Mouse (Mus musculus): ENCODE data around the gene Msh5. TPM values are rescaled to one million over a fixed set of nuclear protein-coding genes. Genes with fewer than 3 reads are reported as not detected.

Msh5 gene
- total RNA-seq, 2 experiments from 2014 or later = 0.76 to 0.96 TPM

DNA sequence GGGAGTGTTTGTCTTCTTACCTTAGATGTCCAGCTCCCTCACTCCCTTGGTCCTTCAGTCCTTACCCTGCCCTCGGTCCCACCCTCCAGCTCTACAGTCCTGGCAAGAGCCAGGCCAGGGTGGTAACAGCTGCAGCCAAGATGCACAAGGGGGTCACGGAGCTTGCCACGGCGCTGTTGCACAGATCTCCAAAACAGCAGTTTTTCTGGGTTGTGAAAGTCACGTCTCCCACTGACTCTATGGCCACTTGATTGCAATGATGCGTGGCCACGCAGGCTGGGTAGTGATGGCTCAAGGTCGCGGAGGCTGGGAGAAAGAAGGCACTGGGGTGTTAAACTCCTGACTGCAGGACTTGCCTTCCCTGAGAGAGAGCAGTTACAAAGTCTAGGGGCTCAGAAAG, 24.9 kb upstream of the Msh5 start:
- intact Hi-C loops (cut with DNase I) = no loop called here
- DNase-seq (ENCODE audit: low spot score in 2 of 2) = no peak

DNA sequence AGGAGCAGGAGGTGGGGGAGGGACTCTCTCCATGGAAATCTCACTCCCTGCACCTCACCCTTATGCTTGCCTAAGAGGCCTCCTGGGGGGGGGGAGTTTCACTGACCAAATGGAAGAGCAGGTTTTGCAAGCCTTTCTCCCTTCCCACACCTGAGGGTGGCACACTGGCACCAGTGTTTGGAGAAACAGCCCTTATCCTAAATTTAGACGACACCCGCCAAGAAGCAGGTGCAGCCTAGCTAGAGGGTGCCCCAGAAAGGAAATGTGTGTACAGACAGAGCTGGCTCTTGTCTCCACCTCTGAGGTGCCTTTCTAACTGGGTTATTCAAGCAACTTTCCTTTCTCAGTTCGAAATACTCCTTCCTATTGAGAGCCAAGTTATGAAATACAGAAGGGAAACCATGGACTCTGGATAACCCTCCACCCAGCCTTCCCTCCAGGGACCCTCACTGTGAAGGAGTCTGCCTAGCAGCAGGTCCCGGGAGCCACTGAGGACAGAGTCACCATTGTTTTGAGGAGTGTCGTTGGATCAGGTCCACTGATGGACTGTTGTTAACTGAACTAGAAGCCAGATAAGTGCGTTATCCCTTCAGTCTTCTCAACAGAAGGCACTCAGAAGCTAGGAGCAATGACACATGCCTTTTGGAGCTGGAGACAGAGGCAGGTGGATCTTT, 24.1 kb upstream of the Msh5 start:
- intact Hi-C loops (cut with DNase I) = no loop called here
- DNase-seq (ENCODE audit: low spot score in 2 of 2) = peak in 1 of 2 experiments; percentile 43

DNA sequence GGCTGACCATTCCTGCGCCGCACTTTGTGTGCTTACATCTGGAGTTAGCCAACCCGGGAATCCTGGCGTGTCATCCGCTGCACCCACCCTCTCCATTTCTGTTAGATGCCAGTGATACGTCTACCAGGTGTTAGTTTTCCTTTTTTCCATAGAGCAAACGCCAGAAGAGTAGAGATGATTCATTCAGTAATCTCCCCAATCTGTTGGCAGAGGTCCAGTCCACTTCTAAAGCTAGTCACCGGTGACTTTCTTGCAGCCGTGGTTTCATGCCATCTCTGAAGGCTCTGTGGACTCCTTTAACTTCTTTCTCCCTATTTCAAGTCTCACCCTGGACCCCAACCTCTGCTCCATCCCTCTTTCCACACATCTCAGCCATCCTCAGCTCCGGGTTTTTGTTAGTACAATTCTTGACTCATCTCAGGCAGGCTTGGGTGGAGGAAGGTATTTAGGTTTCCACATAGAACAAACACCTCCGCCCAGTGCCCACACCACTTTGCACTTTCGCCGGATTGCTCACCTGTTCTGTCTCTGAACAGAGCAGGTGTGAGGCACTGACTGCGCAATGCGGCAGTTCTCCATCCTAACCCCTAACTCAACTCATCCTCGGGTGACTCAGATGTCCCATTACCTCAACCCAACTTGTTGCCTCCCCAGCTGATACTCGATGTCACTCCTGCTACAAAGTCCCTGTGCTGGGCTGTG, 21.8 kb upstream of the Msh5 start:
- intact Hi-C loops (cut with DNase I) = no loop called here
- DNase-seq (ENCODE audit: low spot score in 2 of 2) = peak in 1 of 2 experiments; percentile 57

DNA sequence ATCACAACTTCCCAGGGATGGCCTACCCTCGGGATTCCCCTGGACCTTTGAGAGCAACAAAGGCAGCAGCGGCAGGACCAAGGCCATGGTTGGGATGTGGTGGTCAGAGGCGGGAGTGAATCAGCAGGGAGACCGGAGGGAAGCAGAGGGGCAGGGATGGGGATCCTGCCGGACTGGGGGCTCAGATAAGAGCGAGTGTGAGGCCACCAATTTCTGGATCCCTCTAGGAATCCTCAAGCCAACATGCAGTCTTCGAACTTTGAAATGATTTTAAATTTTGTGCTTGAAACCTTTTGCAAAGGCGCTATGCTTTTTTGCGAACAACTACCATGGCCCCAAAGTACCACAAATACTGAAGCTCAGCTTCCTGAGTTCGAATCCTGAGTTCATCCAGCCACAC, 19.5 kb upstream of the Msh5 start, which contains the start of gene Mpig6b:
Mpig6b (minus strand) TSS at position 101 of the 400 bp plus-strand sequence.
- intact Hi-C loops (cut with DNase I) = no loop called here
- no peak for DNase-seq (ENCODE audit: low spot score in 2 of 2)

DNA sequence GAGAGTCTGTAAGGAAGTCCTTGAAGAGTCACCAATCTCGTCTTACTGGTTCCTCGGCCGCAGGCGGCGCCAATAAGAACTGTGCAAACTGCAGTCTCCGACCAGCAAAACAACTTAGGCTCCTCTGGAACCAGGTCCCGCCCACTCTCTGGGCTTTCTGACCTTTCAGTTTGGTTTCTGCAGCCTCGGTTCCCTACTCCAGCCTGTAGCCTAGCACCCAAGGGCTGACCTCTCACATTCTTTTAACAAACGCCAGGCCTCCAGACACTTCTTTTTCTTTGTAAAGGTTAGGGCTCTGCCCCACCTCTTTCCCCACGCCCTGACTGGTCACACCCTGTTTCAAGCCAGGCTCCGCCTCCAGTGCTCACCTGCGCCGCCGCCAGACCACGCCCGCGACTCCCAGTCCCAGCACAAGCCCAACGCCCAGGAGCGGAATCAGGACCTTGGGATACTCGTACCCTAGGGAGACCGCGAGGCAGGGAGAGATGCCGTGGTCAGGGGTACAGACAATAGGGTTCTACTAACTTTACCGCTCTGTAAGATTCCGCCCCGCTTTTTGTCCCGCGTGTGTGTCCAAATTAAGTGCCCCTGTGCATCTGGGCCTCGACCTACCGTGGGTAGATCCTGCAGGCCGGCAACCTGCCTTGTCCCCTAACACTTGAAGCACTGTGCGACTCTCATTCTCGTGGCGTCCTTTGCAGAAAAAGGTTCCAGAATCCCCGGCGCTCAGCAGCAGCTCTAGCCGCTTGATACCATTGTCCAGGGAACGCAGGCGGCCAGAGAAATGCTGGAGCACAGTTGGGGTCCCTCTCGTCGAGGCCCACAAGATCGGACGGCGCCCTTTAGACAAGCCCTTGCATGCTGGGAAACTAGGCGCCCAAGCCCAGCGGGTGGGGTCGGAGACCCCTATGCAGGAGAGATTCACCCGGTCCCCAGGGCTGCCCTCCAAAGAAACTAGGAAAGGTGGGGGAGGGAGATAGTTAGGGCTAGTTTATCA, 18.7 kb upstream of the Msh5 start, which contains the start of gene Ly6g6c:
Ly6g6c (plus strand) TSS at position 438 of the 997 bp plus-strand sequence.
- no peak for DNase-seq (ENCODE audit: low spot score in 2 of 2)
- intact Hi-C loops (cut with DNase I) = no loop called here

DNA sequence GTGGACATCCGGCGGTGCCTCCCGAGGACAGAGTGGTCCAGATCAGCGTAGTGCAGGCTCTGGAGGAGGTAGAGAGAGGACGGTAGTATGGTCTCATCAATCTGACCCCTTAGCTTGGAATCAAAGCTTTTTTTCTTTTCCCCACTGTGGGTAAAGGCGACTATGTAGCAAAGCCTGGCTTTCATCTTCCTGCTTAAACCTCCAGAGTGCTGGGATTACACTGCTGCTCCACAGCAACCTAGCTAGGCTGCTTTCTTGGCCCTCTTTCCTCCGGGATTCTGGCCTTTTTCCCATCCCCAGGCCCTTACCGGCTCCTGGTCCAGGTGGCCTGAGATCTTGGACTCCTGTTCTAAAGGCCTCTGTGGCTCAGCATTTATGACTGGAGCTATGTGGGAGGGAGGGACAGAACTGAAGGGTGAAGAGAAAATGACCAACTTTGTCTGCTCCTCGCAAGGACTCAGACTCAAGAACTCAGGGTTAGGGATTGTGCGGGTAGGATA, 17.9 kb upstream of the Msh5 start:
- intact Hi-C loops (cut with DNase I) = no loop called here
- no peak for DNase-seq (ENCODE audit: low spot score in 2 of 2)

DNA sequence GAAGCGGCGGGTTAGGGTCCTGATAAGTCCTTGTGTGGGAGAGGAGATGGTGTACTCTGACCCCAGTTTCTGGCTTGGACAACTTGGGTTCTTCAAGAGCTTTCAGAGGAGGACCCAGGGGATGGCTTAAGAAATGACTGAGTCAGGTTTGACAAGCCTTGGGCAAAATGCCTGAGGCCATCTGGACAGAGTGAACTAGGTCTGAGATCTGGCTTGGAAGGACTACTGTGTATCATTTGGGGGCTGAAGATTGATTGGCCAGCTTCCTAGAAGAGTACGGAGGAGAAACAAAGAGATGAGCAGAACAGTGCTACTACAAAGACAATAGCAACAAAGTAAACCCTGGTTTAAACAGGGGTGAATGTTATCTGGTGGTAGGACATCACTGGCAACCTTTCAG, 16.9 kb upstream of the Msh5 start:
- intact Hi-C loops (cut with DNase I) = no loop called here
- no peak for DNase-seq (ENCODE audit: low spot score in 2 of 2)

DNA sequence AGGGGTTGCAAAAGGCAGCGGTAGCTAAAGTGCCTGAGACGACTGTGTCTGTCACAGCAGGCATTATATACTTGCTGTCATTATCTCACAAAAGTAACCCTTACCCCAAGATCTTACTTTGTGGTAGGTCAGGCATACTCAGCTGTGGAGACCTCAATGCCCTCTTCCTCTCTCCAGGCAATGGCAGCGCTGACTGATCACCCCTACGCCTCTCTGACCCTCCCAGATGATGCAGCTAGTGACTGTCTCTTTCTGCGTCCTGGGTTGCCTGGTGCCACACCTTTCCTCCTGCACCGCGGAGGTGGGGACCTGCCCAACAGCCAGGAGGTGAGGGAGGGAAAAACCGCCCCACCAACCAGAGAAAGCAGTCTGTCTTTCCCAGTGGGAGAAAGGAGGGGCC, 14.8 kb upstream of the Msh5 start:
- intact Hi-C loops (cut with DNase I) = no loop called here
- DNase-seq (ENCODE audit: low spot score in 2 of 2) = no peak

DNA sequence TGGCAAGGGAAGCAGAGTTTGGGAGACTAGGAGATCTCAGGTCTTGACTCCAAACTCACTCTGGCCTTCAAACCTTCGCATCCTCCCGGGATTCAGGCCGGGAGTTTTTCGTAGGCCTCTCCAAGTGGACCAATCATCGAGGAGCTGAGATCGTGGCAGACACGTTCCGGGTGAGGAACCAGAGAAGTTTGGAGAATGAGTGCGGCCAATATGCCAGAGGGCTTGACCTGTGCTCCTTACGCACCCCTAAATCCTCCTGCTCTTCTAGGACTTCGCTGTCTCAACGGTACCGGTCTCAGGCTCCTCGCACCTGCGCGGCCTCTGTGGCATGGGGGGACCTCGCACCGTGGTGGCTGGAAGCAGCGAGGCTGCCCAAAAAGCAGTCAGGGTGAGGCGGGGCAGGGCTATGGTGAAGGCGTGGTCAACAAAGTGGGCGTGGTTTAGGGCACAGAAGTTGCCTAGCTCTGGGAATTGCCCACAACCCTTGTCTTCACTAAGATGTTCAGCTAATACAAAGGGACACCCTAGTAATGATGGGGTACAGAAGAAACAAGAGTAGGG, 14.3 kb upstream of the Msh5 start:
- intact Hi-C loops (cut with DNase I) = no loop called here
- no peak for DNase-seq (ENCODE audit: low spot score in 2 of 2)

DNA sequence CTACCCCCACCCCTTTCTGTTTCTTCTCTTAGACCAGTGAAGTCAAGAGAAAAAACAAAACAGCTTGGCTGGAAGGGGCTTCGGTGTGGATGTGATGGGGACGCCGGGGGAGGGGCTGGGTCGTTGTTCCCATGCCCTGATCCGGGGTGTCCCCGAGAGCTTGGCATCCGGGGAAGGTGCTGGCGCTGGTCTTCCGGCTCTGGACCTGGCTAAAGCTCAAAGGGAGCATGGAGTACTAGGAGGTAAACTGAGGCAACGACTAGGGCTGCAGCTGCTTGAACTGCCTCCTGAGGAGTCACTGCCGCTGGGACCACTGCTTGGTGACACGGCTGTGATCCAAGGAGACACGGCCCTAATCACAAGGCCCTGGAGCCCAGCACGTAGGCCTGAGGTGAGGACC, 13.5 kb upstream of the Msh5 start:
- DNase-seq (ENCODE audit: low spot score in 2 of 2) = no peak
- intact Hi-C loops (cut with DNase I) = no loop called here

DNA sequence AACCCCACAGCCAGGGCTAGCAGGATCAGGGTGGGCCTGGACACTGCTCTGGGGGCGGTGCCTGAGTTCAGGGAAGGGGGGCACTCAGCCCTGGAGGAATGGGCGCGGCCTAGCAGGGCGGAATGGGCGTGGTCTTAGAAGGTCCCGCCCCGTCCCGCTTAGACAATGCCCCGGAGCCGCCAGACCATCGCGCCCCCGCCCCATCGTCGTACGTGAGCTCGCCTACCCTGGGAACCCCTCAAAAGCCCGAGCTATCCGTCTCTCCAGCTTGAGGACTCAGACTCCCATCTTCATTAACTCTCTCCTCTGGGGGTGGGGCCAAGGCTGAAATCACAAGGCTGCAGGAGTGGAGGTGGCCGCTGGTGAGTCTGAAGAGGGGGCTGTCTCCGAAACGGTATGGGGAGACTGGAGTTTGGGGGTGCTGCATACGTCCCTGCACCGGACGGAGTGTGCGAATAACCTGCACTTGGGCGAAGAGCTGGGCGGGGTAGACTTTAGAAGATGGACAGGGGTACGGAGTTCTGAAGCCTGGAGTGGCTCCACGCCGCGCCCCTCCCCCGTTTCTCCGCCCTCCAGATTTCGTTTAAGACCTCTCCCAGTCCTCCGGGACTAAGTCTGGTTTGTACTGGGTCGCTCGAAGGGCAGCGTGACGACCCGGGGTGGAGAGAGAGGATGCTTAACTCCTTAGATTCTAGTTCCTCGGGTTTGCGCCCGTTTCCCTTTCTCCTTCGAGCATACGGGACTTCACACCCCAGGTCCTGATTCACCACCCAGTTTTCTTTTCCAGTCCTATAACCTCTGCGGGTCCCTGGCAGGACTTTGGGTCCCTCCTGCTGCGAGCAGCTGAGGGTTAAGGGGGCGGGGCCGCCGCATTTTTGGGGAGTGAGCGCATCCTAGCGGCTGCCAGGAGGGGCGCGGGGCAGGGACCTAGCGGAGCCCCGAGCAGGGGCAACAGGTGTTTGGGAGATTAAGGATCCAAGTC, 12.7 kb upstream of the Msh5 start, which contains the start of gene Ddah2:
Ddah2 (plus strand) TSS at position 125 of the 982 bp plus-strand sequence.
- peak; percentile 59 to 71 for DNase-seq (ENCODE audit: low spot score in 2 of 2)
- intact Hi-C loops (cut with DNase I) = loop anchor here (1.0 kb wide), 1 partner anchor 38 kb away; no protein-coding TSS in a partner anchor

DNA sequence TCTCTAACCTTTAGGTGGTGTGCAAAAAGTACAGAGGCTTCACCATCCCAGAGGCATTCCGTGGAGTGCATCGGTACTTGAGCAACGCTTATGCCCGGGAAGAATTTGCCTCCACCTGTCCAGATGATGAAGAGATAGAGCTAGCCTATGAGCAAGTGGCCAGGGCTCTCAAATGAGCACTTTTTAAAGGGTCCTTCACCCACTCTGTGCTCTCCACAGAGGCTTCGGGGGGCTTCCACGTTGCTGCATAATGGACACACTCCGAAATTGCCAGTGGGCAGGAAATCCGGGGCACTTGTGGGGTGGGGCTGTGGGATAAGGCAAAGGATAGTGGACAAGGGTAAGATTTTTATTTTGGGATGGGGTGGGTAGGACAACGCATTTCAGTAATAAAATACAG, 11.8 kb upstream of the Msh5 start:
- intact Hi-C loops (cut with DNase I) = no loop called here
- DNase-seq (ENCODE audit: low spot score in 2 of 2) = no peak

DNA sequence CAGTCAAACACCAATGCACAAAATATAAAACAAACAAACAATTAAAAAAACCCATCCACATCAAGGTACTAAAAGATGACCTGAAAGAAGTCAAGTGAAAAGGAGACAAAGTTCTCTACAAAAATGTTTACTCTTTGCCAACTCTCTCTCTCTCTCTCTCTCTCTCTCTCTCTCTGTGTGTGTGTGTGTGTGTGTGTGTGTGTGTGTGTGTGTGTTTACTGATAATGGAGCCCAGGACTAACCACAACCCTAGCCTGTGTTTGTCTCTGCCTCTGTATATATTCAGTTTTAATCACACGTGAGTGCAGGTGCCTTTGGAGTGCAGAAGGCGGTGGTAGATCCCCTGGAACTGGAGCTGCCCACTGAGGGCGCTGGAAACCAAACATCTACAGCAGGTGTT, 10.5 kb upstream of the Msh5 start:
- intact Hi-C loops (cut with DNase I) = no loop called here
- DNase-seq (ENCODE audit: low spot score in 2 of 2) = no peak

DNA sequence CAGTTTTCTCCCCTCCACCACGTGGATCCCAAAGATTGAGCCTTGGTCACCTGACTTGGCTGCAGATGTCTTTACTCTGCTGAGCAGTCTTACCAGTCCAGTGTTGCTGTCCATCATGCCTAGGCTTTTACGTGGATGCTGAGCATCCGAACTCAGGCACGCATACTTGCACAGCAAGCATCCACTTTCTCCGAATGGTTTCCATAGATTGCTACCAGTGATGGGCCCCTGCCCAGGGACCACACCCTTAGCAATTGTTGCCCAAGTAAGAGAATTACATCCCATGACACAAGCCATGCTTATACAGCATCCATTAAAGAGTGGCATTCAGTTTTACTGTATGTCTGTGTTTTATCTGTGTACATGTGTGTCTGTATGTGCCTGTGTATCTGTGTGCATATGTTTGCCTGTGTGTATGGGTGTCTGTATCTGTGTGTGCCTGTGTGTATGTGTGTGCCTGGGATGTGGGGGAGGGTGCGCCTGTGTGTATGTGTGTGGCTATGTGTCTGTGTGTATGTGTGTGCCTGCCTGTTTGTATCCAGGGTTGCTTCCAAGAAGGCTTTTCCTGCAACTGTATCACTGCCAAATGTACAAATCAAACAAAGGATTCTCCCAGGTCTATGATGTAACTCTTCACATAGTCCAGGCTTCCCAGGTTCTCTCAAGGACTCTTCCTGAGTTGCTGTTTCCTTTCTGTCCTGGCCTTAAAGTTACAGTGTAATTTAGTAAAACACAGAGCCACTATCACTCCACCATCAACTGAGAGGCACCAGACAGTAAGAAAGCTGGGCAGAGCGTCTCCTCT, 9.3 kb upstream of the Msh5 start:
- DNase-seq (ENCODE audit: low spot score in 2 of 2) = no peak
- intact Hi-C loops (cut with DNase I) = no loop called here

DNA sequence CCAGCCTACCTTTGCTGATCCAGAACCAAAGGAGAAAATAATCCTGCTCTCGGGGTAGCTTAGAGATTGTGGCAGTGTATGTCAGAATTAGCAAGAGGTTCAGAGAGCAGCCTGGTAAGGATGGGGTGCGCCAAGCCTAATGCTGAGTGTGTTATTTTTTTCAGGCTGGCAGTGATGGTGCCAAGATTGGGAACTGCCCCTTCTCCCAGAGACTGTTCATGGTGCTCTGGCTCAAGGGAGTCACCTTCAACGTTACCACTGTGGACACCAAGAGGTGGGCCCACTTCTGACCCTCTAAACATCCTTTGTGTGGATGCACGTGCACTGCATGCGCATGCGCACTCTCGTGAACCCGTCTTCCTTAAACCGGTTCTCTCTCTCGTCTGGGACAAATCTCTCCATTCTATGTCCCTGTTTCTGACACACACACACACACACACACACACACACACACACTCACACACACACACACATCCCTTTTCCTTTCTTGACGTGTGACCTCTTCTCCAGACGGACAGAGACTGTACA, 5.8 kb upstream of the Msh5 start:
- no peak for DNase-seq (ENCODE audit: low spot score in 2 of 2)
- intact Hi-C loops (cut with DNase I) = no loop called here

DNA sequence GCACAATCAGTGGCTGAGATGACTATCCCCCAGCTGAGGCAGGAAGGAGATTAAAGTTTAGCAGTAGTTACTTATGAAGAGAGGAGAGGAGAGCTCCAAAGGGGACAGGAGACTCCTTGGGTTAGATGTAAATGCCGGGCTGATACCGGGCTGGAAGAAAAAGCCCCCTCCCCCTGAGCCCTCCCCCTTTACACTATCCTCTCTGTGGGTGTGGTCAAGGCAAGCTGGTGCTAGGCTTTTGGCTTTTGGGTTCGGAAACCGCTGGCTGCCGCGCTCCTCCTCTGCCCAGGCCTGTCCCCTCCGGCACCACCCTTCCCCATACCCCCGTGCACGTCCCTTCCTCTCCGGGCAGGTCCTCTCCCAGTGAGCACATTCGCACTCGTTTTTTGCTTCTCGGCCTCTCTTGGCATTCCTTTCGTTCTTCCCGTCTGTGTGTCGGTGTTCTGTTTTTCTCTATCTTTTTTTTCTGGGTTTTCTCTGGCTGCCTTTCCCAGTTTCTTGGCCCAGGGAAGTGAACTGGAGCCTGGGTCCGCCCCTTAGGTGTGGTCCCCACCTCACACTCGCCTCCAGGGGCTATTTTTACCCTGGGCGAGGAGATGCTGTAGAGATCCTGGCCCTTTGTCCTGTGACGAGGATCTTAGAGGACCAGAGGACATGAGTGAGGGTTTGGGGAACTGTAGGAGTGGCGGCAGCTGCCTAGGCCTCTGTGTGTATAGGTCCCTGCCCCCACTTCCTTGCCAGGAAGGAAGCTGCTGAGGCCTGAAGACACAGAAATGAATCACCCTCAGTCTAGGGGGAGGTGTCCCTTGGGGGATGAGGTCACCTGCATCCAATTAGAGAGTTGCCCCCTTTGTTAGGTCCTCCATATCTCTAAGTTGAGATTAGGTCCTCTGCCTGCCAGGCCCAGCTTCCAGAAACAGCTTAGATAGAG, 4.9 kb upstream of the Msh5 start:
- peak in 1 of 2 experiments; percentile 18 for DNase-seq (ENCODE audit: low spot score in 2 of 2)
- intact Hi-C loops (cut with DNase I) = no loop called here
